Mouse (Mus musculus) adrenal gland, adult 18-20 months (tissue): ENCODE measurements around the gene Pcbp4. TPM values are rescaled to one million over a fixed set of nuclear protein-coding genes. Genes with fewer than 3 reads are reported as not detected.
"Not testable (repeated sequence)": the region's sequence is repeated elsewhere in the genome, so short reads cannot be mapped to it uniquely, and the experiment has no call there.

ENCODE experiments used
- DNase-seq, 2 experiments: peaks; one replicate each; pipeline ENCODE4 v3.0.0; 2021 to 2022; ENCODE audit warnings: low spot score in 2 of 2
- total RNA-seq, 2 experiments: library from RNA; stranded (reverse); gene quantifications; 1 replicate in 1 of 2; 2 replicates in 1 of 2; pipeline ENCODE4 v1.2.3; 2021

Gene Pcbp4
- total RNA-seq, 2 experiments from 2014 or later = 22.4 to 28.0 TPM

GRCm38 (mm10) chr9:106478101-106478500 is 25.0 kb downstream of the Pcbp4 start:
- DNase-seq = no peak

GRCm38 (mm10) chr9:106480541-106480940 is 27.4 kb downstream of the Pcbp4 start:
- no peak for DNase-seq

- DNase-seq = no peak
These were observed 28.0 kb downstream of the Pcbp4 start for GRCm38 (mm10) chr9:106481075-106481474.

GRCm38 (mm10) chr9:106481676-106482075 is 28.6 kb downstream of the Pcbp4 start:
- DNase-seq = no peak

- DNase-seq = no peak
These were observed 29.6 kb downstream of the Pcbp4 start for GRCm38 (mm10) chr9:106482578-106483115.

- no peak for DNase-seq
These were observed 30.0 kb downstream of the Pcbp4 start for GRCm38 (mm10) chr9:106483136-106483535.

GRCm38 (mm10) chr9:106483606-106484005 is 30.5 kb downstream of the Pcbp4 start:
- DNase-seq = no peak

GRCm38 (mm10) chr9:106485076-106485475 is 32.0 kb downstream of the Pcbp4 start:
- DNase-seq = no peak

GRCm38 (mm10) chr9:106487602-106488001 is 34.5 kb downstream of the Pcbp4 start:
- not testable (repeated sequence) for DNase-seq

- DNase-seq = no peak
These were observed 46.6 kb downstream of the Pcbp4 start, which contains the start of gene Iqcf1 for GRCm38 (mm10) chr9:106499667-106500066. Iqcf1 (plus strand) TSS chr9:106499967.

- DNase-seq = no peak
These were observed 48.8 kb downstream of the Pcbp4 start for GRCm38 (mm10) chr9:106501846-106502245.

GRCm38 (mm10) chr9:106504246-106504645 is 51.2 kb downstream of the Pcbp4 start:
- DNase-seq = no peak

- DNase-seq = no peak
These were observed 56.3 kb downstream of the Pcbp4 start for GRCm38 (mm10) chr9:106509356-106509755.

GRCm38 (mm10) chr9:106512729-106513450 is 59.8 kb downstream of the Pcbp4 start:
- no peak for DNase-seq

GRCm38 (mm10) chr9:106513566-106513965 is 60.5 kb downstream of the Pcbp4 start:
- no peak for DNase-seq

Other genes starting within 250 kb of the Pcbp4 start
- under 1 TPM; 0.63 to 0.83 TPM for gene Tlr9, start 230.7 kb upstream of the Pcbp4 start, total RNA-seq
- gene Alas1, start 204.6 kb upstream of the Pcbp4 start, total RNA-seq = 1,000 to 10,000 TPM; 1,196 to 1,991 TPM
- 1 to 10 TPM; 3.2 to 4.3 TPM for gene Poc1a, start 172.2 kb upstream of the Pcbp4 start, total RNA-seq
- 10 to 100 TPM; 11.8 to 22.2 TPM for gene Dusp7, start 84.7 kb upstream of the Pcbp4 start, total RNA-seq
- gene Rpl29, start 23.8 kb upstream of the Pcbp4 start, total RNA-seq = 100 to 1,000 TPM; 339 to 377 TPM
- 10 to 100 TPM; 13.9 to 14.9 TPM for gene Acy1, start 15.0 kb upstream of the Pcbp4 start, total RNA-seq
- 10 to 100 TPM; 29.6 to 43.4 TPM for gene Abhd14b, start 5.8 kb upstream of the Pcbp4 start, total RNA-seq
- gene Abhd14a, start 5.6 kb upstream of the Pcbp4 start, total RNA-seq = 10 to 100 TPM; 18.3 to 21.3 TPM
- gene Gpr62, start 12.6 kb downstream of the Pcbp4 start, total RNA-seq = under 1 TPM; 0.20 to 0.29 TPM
- 10 to 100 TPM; 32.7 to 47.8 TPM for gene Rrp9, start 22.7 kb downstream of the Pcbp4 start, total RNA-seq
- gene Parp3, start 23.7 kb downstream of the Pcbp4 start, total RNA-seq = 10 to 100 TPM; 35.9 to 63.4 TPM
- gene Iqcf1, start 46.7 kb downstream of the Pcbp4 start, total RNA-seq = not detected
- not detected for gene Iqcf5, start 61.3 kb downstream of the Pcbp4 start, total RNA-seq
- gene Iqcf3, start 108.3 kb downstream of the Pcbp4 start, total RNA-seq = not detected
- not detected for gene Iqcf4, start 117.7 kb downstream of the Pcbp4 start, total RNA-seq
- gene Iqcf6, start 173.3 kb downstream of the Pcbp4 start, total RNA-seq = not detected
- not detected for gene Grm2, start 202.8 kb downstream of the Pcbp4 start, total RNA-seq
- 100 to 1,000 TPM in 1 of 2 experiments, 10 to 100 TPM in 1; 93.5 to 136 TPM for gene Tex264, start 232.6 kb downstream of the Pcbp4 start, total RNA-seq